Mouse (Mus musculus): ENCODE results near the gene Krr1. TPM values are rescaled to one million over a fixed set of nuclear protein-coding genes. Genes with fewer than 3 reads are reported as not detected.
A peak's percentile ranks its signal among the peaks of the same experiment; 100 is the strongest.

Gene Krr1
- polyA plus RNA-seq, 1 experiment from 2014 or later, result 49.2 TPM

- WGBS, result 53% methylated on average over 10 of the region's 10 CpGs
- no peak overlapping the region for H3K9ac ChIP-seq (replicated peaks; ENCODE audit: low read depth, low read length)
Observed at GRCm38 (mm10) chr10:111957271-111958045, 15.0 kb upstream of the Krr1 start.

GRCm38 (mm10) chr10:111958046-111958421, 14.4 kb upstream of the Krr1 start:
- no peaks in the 10 kb centered on the region for H3K9me3 ChIP-seq (ENCODE audit: control insufficient read depth, low read depth, low read length)
- no peak overlapping the region for H3K4me3 ChIP-seq (ENCODE audit: low read depth, low read length)
- 0 out of 2 replicates have a peak, but pooled peaks have one; percentile 5 for ATAC-seq (ENCODE audit: insufficient number of reproducible peaks, insufficient read depth, low FRiP score, low read depth)
- no peaks in the 10 kb centered on the region for H3K4me1 ChIP-seq (ENCODE audit: control insufficient read depth, insufficient read depth, low read length)
- no peak overlapping the region for H3K4me2 ChIP-seq (replicated peaks; ENCODE audit: low read depth, low read length)
- H3K36me3 ChIP-seq (ENCODE audit: control insufficient read depth, insufficient read depth, low read length), result no peaks in the 10 kb centered on the region
- H3K27me3 ChIP-seq (ENCODE audit: control insufficient read depth, insufficient read depth, low read length), result no peaks in the 10 kb centered on the region
- H3K9ac ChIP-seq (replicated peaks; ENCODE audit: low read depth, low read length), result no peak overlapping the region
- WGBS, result 42% methylated on average over 4 of the region's 4 CpGs
- no peak overlapping the region for H3K27ac ChIP-seq (ENCODE audit: low read length)

More at GRCm38 (mm10) chr10:111957271-111958045, 15.0 kb upstream of the Krr1 start:
- ATAC-seq (ENCODE audit: insufficient number of reproducible peaks, insufficient read depth, low FRiP score, low read depth), result peak; percentile 73; the same call in 1 of the 2 replicates
- Histone ChIP-seq H3K27me3 (ENCODE audit: control insufficient read depth, insufficient read depth, low read length) (no peaks in the 10 kb centered on the region), H3K4me1 (ENCODE audit: control insufficient read depth, insufficient read depth, low read length) (no peaks in the 10 kb centered on the region), H3K36me3 (ENCODE audit: control insufficient read depth, insufficient read depth, low read length) (no peaks in the 10 kb centered on the region), H3K27ac (ENCODE audit: low read length) (no peak overlapping the region), H3K4me3 (ENCODE audit: low read depth, low read length) (no peak overlapping the region), H3K4me2 (replicated peaks; ENCODE audit: low read depth, low read length) (no peak overlapping the region), H3K9me3 (ENCODE audit: control insufficient read depth, low read depth, low read length) (no peaks in the 10 kb centered on the region)

GRCm38 (mm10) chr10:111959353-111959752, 13.1 kb upstream of the Krr1 start:
- no peaks in the 10 kb centered on the region for H3K9me3 ChIP-seq (ENCODE audit: control insufficient read depth, low read depth, low read length)
- ATAC-seq (ENCODE audit: insufficient number of reproducible peaks, insufficient read depth, low FRiP score, low read depth), result no peak
- no peaks in the 10 kb centered on the region for H3K4me1 ChIP-seq (ENCODE audit: control insufficient read depth, insufficient read depth, low read length)
- H3K36me3 ChIP-seq (ENCODE audit: control insufficient read depth, insufficient read depth, low read length), result no peaks in the 10 kb centered on the region
- no peak overlapping the region for H3K9ac ChIP-seq (replicated peaks; ENCODE audit: low read depth, low read length)
- H3K27me3 ChIP-seq (ENCODE audit: control insufficient read depth, insufficient read depth, low read length), result no peaks in the 10 kb centered on the region
- H3K4me2 ChIP-seq (replicated peaks; ENCODE audit: low read depth, low read length), result no peak overlapping the region
- no peak overlapping the region for H3K27ac ChIP-seq (ENCODE audit: low read length)
- H3K4me3 ChIP-seq (ENCODE audit: low read depth, low read length), result no peak overlapping the region
- WGBS, result 84% methylated on average over 2 of the region's 2 CpGs

- H3K27me3 ChIP-seq (ENCODE audit: control insufficient read depth, insufficient read depth, low read length), result no peaks in the 10 kb centered on the region
- no peak overlapping the region for H3K27ac ChIP-seq (ENCODE audit: low read length)
- 63% methylated on average over 6 of the region's 6 CpGs for WGBS
- no peak overlapping the region for H3K4me3 ChIP-seq (ENCODE audit: low read depth, low read length)
- H3K9me3 ChIP-seq (ENCODE audit: control insufficient read depth, low read depth, low read length), result no peaks in the 10 kb centered on the region
- 0 out of 2 replicates have a peak, but pooled peaks have one; percentile 44 for ATAC-seq (ENCODE audit: insufficient number of reproducible peaks, insufficient read depth, low FRiP score, low read depth)
- H3K4me2 ChIP-seq (replicated peaks; ENCODE audit: low read depth, low read length), result no peak overlapping the region
- no peaks in the 10 kb centered on the region for H3K36me3 ChIP-seq (ENCODE audit: control insufficient read depth, insufficient read depth, low read length)
- no peak overlapping the region for H3K9ac ChIP-seq (replicated peaks; ENCODE audit: low read depth, low read length)
- no peaks in the 10 kb centered on the region for H3K4me1 ChIP-seq (ENCODE audit: control insufficient read depth, insufficient read depth, low read length)
Observed at GRCm38 (mm10) chr10:111960459-111960858, 12.0 kb upstream of the Krr1 start.

- Histone ChIP-seq H3K4me3 (ENCODE audit: low read depth, low read length) (no peak overlapping the region), H3K27ac (ENCODE audit: low read length) (no peak overlapping the region), H3K27me3 (ENCODE audit: control insufficient read depth, insufficient read depth, low read length) (no peaks in the 10 kb centered on the region), H3K9ac (replicated peaks; ENCODE audit: low read depth, low read length) (no peak overlapping the region), H3K4me1 (ENCODE audit: control insufficient read depth, insufficient read depth, low read length) (no peaks in the 10 kb centered on the region), H3K4me2 (replicated peaks; ENCODE audit: low read depth, low read length) (no peak overlapping the region), H3K36me3 (ENCODE audit: control insufficient read depth, insufficient read depth, low read length) (no peaks in the 10 kb centered on the region), H3K9me3 (ENCODE audit: control insufficient read depth, low read depth, low read length) (no peaks in the 10 kb centered on the region)
- WGBS, result 49% methylated on average over 4 of the region's 4 CpGs
- ATAC-seq (ENCODE audit: insufficient number of reproducible peaks, insufficient read depth, low FRiP score, low read depth), result no peak
Observed at GRCm38 (mm10) chr10:111966394-111966793, 6.1 kb upstream of the Krr1 start.

- Histone ChIP-seq H3K9ac (replicated peaks; ENCODE audit: low read depth, low read length) (no peak overlapping the region), H3K36me3 (ENCODE audit: control insufficient read depth, insufficient read depth, low read length) (0 out of 2 replicates have a peak, but pooled peaks cover 3% of the 10 kb centered on the region), H3K9me3 (ENCODE audit: control insufficient read depth, low read depth, low read length) (no peaks in the 10 kb centered on the region), H3K27me3 (ENCODE audit: control insufficient read depth, insufficient read depth, low read length) (no peaks in the 10 kb centered on the region), H3K4me3 (ENCODE audit: low read depth, low read length) (no peak overlapping the region), H3K4me2 (replicated peaks; ENCODE audit: low read depth, low read length) (0 out of 2 replicates have a peak overlapping the region, but pooled peaks have one; percentile 21), H3K27ac (ENCODE audit: low read length) (no peak overlapping the region), H3K4me1 (ENCODE audit: control insufficient read depth, insufficient read depth, low read length) (peaks cover 5% of the 10 kb centered on the region; the same call in 1 of the 2 replicates)
- no peak for ATAC-seq (ENCODE audit: insufficient number of reproducible peaks, insufficient read depth, low FRiP score, low read depth)
- WGBS, result 76% methylated on average over 3 of the region's 3 CpGs
Observed at GRCm38 (mm10) chr10:111971929-111972328, 535 bp upstream of the Krr1 start.

GRCm38 (mm10) chr10:111977584-111977983, 5.1 kb downstream of the Krr1 start:
- H3K9ac ChIP-seq (replicated peaks; ENCODE audit: low read depth, low read length), result no peak overlapping the region
- H3K27me3 ChIP-seq (ENCODE audit: control insufficient read depth, insufficient read depth, low read length), result no peaks in the 10 kb centered on the region
- WGBS, result 39% methylated on average over 5 of the region's 5 CpGs
- H3K27ac ChIP-seq (ENCODE audit: low read length), result no peak overlapping the region
- H3K9me3 ChIP-seq (ENCODE audit: control insufficient read depth, low read depth, low read length), result no peaks in the 10 kb centered on the region
- H3K4me3 ChIP-seq (ENCODE audit: low read depth, low read length), result no peak overlapping the region
- H3K36me3 ChIP-seq (ENCODE audit: control insufficient read depth, insufficient read depth, low read length), result peaks cover 30% of the 10 kb centered on the region
- no peak overlapping the region for H3K4me2 ChIP-seq (replicated peaks; ENCODE audit: low read depth, low read length)
- peaks cover 5% of the 10 kb centered on the region; the same call in 1 of the 2 replicates for H3K4me1 ChIP-seq (ENCODE audit: control insufficient read depth, insufficient read depth, low read length)
- ATAC-seq (ENCODE audit: insufficient number of reproducible peaks, insufficient read depth, low FRiP score, low read depth), result peak; percentile 44; the same call in 1 of the 2 replicates

GRCm38 (mm10) chr10:111983070-111983469, 10.6 kb downstream of the Krr1 start:
- 88% methylated on average over 5 of the region's 5 CpGs for WGBS
- no peak for ATAC-seq (ENCODE audit: insufficient number of reproducible peaks, insufficient read depth, low FRiP score, low read depth)
- Histone ChIP-seq H3K27me3 (ENCODE audit: control insufficient read depth, insufficient read depth, low read length) (no peaks in the 10 kb centered on the region), H3K27ac (ENCODE audit: low read length) (no peak overlapping the region), H3K9ac (replicated peaks; ENCODE audit: low read depth, low read length) (no peak overlapping the region), H3K36me3 (ENCODE audit: control insufficient read depth, insufficient read depth, low read length) (peaks cover 57% of the 10 kb centered on the region), H3K9me3 (ENCODE audit: control insufficient read depth, low read depth, low read length) (no peaks in the 10 kb centered on the region), H3K4me2 (replicated peaks; ENCODE audit: low read depth, low read length) (no peak overlapping the region), H3K4me1 (ENCODE audit: control insufficient read depth, insufficient read depth, low read length) (no peaks in the 10 kb centered on the region), H3K4me3 (ENCODE audit: low read depth, low read length) (no peak overlapping the region)

Data from stomach, embryonic 14.5 days (tissue).